Mouse (Mus musculus) liver, embryonic 12.5 days (tissue): ENCODE results near the gene Adap2. TPM values are rescaled to one million over a fixed set of nuclear protein-coding genes. Genes with fewer than 3 reads are reported as not detected.
"Not testable (repeated sequence)": the region's sequence is repeated elsewhere in the genome, so short reads cannot be mapped to it uniquely, and the experiment has no call there.

Experiments
- ATAC-seq: fragments of 200-750 bp; cut with Nextera tagmentation; 2 replicates; pipeline ENCODE4 v1.8.0; 2017; ENCODE audit warnings: moderate number of reproducible peaks, mild to moderate bottlenecking, moderate library complexity
- H3K27ac ChIP-seq: fragments of 300-500 bp; sonication (generic); 2 replicates; pipeline ENCODE4 v1.5.1; 2016; ENCODE audit warnings: mild to moderate bottlenecking
- H3K27me3 ChIP-seq: fragments of 300-500 bp; sonication (generic); replicated peaks from 2 replicates; pipeline ENCODE4 v1.6.1; 2016; ENCODE audit warnings: mild to moderate bottlenecking, moderate library complexity
- H3K36me3 ChIP-seq: fragments of 300-500 bp; sonication (generic); 2 replicates; pipeline ENCODE4 v1.6.1; 2016; ENCODE audit warnings: mild to moderate bottlenecking, moderate library complexity
- H3K4me1 ChIP-seq: fragments of 300-500 bp; sonication (generic); 2 replicates; pipeline ENCODE4 v1.6.1; 2016
- H3K4me2 ChIP-seq: fragments of 300-500 bp; sonication (generic); 2 replicates; pipeline ENCODE4 v1.6.1; 2016; ENCODE audit warnings: mild to moderate bottlenecking, moderate library complexity
- H3K4me3 ChIP-seq: fragments of 300-500 bp; sonication (generic); 2 replicates; pipeline ENCODE4 v1.5.1; 2016; ENCODE audit warnings: mild to moderate bottlenecking, moderate library complexity
- H3K9ac ChIP-seq: fragments of 300-500 bp; sonication (generic); 2 replicates; pipeline ENCODE4 v1.6.1; 2016; ENCODE audit warnings: mild to moderate bottlenecking, moderate library complexity
- H3K9me3 ChIP-seq: fragments of 300-500 bp; sonication (generic); replicated peaks from 2 replicates; pipeline ENCODE4 v1.6.1; 2016; ENCODE audit warnings: mild to moderate bottlenecking, moderate library complexity
- WGBS: fragments of 180-500 bp; shearing (Covaris S2); methylation state at CpG from one replicate; pipeline ENCODE4 v1.1.7; 2016; ENCODE audit not compliant: insufficient replicate concordance; 5-methylcytosine and 5-hydroxymethylcytosine counted together
- polyA plus RNA-seq: library from polyadenylated mRNA; unstranded; fragments of >200 nt; fragmentation: Nextera tagmentation; extraction: Ambion mirVana; gene quantifications from 2 replicates; pipeline ENCODE4 v1.2.1, GENCODE M21; 2016

Gene Adap2
- polyA plus RNA-seq, 1 experiment from 2014 or later, result 2.7 TPM

- H3K4me1 ChIP-seq, result peaks cover 19% of the 10 kb centered on the region
- 58% methylated on average over 5 of the region's 5 CpGs for WGBS
- H3K36me3 ChIP-seq, result 0 out of 2 replicates have a peak, but pooled peaks cover 3% of the 10 kb centered on the region
- no peaks in the 10 kb centered on the region for H3K9me3 ChIP-seq
- H3K4me3 ChIP-seq, result no peak overlapping the region
- ATAC-seq, result no peak
- H3K4me2 ChIP-seq, result no peak overlapping the region
- no peak overlapping the region for H3K27ac ChIP-seq
- H3K27me3 ChIP-seq, result no peaks in the 10 kb centered on the region
- H3K9ac ChIP-seq, result no peak overlapping the region
Measured at GRCm38 (mm10) chr11:80181021-80181749, 27.3 kb downstream of the Adap2 start.

- Histone ChIP-seq H3K27ac (0 out of 2 replicates have a peak overlapping the region, but pooled peaks have one; percentile 45), H3K4me3 (peak overlapping the region; percentile 83), H3K4me1 (peaks cover 15% of the 10 kb centered on the region), H3K9ac (peak overlapping the region; percentile 88), H3K4me2 (peak overlapping the region; percentile 93)
- H3K27me3 ChIP-seq, H3K9me3 ChIP-seq, H3K36me3 ChIP-seq: not testable (repeated sequence)
- peak; percentile 75 for ATAC-seq
- 35% methylated on average over 12 of the region's 12 CpGs for WGBS
Measured at GRCm38 (mm10) chr11:80183054-80183704, 29.3 kb downstream of the Adap2 start.

- H3K4me1 ChIP-seq, result peaks cover 15% of the 10 kb centered on the region
- H3K36me3 ChIP-seq, result 0 out of 2 replicates have a peak, but pooled peaks cover 3% of the 10 kb centered on the region
- peak within 1 kb of the TSS; percentile 83 for H3K27ac ChIP-seq
- peak within 1 kb of the TSS; percentile 93 for H3K4me2 ChIP-seq
- WGBS, result under 1% methylated on average over 33 of the region's 33 CpGs
- H3K4me3 ChIP-seq, result peak within 1 kb of the TSS; percentile 83
- peak; percentile 94 for ATAC-seq
- H3K27me3 ChIP-seq, result no peaks in the 10 kb centered on the region
- H3K9me3 ChIP-seq, result no peaks in the 10 kb centered on the region
- H3K9ac ChIP-seq, result peak within 1 kb of the TSS; percentile 88
Measured at GRCm38 (mm10) chr11:80183705-80184255, 29.9 kb downstream of the Adap2 start, which contains the start of gene Rnf135. Rnf135 (plus strand) TSS chr11:80183851.

- ATAC-seq, result no peak
- Histone ChIP-seq H3K4me3 (peak overlapping the region; percentile 83), H3K27ac (peak overlapping the region; percentile 83; the same call in 1 of the 2 replicates), H3K27me3 (no peaks in the 10 kb centered on the region), H3K36me3 (0 out of 2 replicates have a peak, but pooled peaks cover 8% of the 10 kb centered on the region), H3K9ac (peak overlapping the region; percentile 88), H3K4me1 (peaks cover 15% of the 10 kb centered on the region), H3K9me3 (no peaks in the 10 kb centered on the region), H3K4me2 (peak overlapping the region; percentile 93)
- 74% methylated on average over 6 of the region's 6 CpGs for WGBS
Measured at GRCm38 (mm10) chr11:80184531-80185071, 30.7 kb downstream of the Adap2 start.

GRCm38 (mm10) chr11:80185441-80185976 is 31.6 kb downstream of the Adap2 start:
- ATAC-seq, H3K9ac ChIP-seq, H3K9me3 ChIP-seq, H3K36me3 ChIP-seq, H3K27me3 ChIP-seq, H3K27ac ChIP-seq, H3K4me2 ChIP-seq, H3K4me3 ChIP-seq: not testable (repeated sequence)
- WGBS, result 65% methylated on average over 5 of the region's 5 CpGs
- peaks cover 15% of the 10 kb centered on the region for H3K4me1 ChIP-seq

- peaks cover 32% of the 10 kb centered on the region for H3K36me3 ChIP-seq
- H3K4me1 ChIP-seq, result no peaks in the 10 kb centered on the region
- 61% methylated on average over 4 of the region's 4 CpGs for WGBS
- H3K9me3 ChIP-seq, result no peaks in the 10 kb centered on the region
- H3K4me2 ChIP-seq, result no peak overlapping the region
- H3K4me3 ChIP-seq, result no peak overlapping the region
- H3K27ac ChIP-seq, result no peak overlapping the region
- no peak for ATAC-seq
- no peak overlapping the region for H3K9ac ChIP-seq
- H3K27me3 ChIP-seq, result no peaks in the 10 kb centered on the region
Measured at GRCm38 (mm10) chr11:80190280-80190679, 36.4 kb downstream of the Adap2 start.

- 69% methylated on average over 4 of the region's 4 CpGs for WGBS
- ATAC-seq, result no peak
- no peak overlapping the region for H3K4me2 ChIP-seq
- no peaks in the 10 kb centered on the region for H3K9me3 ChIP-seq
- H3K27ac ChIP-seq, result no peak overlapping the region
- H3K36me3 ChIP-seq, result peaks cover 30% of the 10 kb centered on the region
- H3K9ac ChIP-seq, result no peak overlapping the region
- no peaks in the 10 kb centered on the region for H3K4me1 ChIP-seq
- H3K4me3 ChIP-seq, result no peak overlapping the region
- no peaks in the 10 kb centered on the region for H3K27me3 ChIP-seq
Measured at GRCm38 (mm10) chr11:80193827-80194226, 39.9 kb downstream of the Adap2 start.

- Histone ChIP-seq H3K4me3 (no peak overlapping the region), H3K27ac (no peak overlapping the region), H3K27me3 (no peaks in the 10 kb centered on the region), H3K4me1 (no peaks in the 10 kb centered on the region), H3K36me3 (peaks cover 24% of the 10 kb centered on the region), H3K9me3 (no peaks in the 10 kb centered on the region), H3K9ac (no peak overlapping the region), H3K4me2 (no peak overlapping the region)
- 64% methylated on average over 7 of the region's 7 CpGs for WGBS
- no peak for ATAC-seq
Measured at GRCm38 (mm10) chr11:80196351-80196750, 42.4 kb downstream of the Adap2 start.

- Histone ChIP-seq H3K27me3 (no peaks in the 10 kb centered on the region), H3K4me3 (no peak overlapping the region), H3K9me3 (no peaks in the 10 kb centered on the region), H3K27ac (no peak overlapping the region), H3K4me1 (no peaks in the 10 kb centered on the region), H3K36me3 (peaks cover 11% of the 10 kb centered on the region), H3K9ac (no peak overlapping the region), H3K4me2 (no peak overlapping the region)
- 0 out of 2 replicates have a peak, but pooled peaks have one; percentile 35 for ATAC-seq
- WGBS, result 66% methylated on average over 3 of the region's 3 CpGs
Measured at GRCm38 (mm10) chr11:80199316-80199715, 45.4 kb downstream of the Adap2 start.

GRCm38 (mm10) chr11:80199773-80200172 is 45.9 kb downstream of the Adap2 start:
- Histone ChIP-seq H3K4me3 (no peak overlapping the region), H3K27ac (no peak overlapping the region), H3K9ac (no peak overlapping the region), H3K4me2 (no peak overlapping the region), H3K27me3 (no peaks in the 10 kb centered on the region), H3K36me3 (peaks cover 6% of the 10 kb centered on the region), H3K9me3 (no peaks in the 10 kb centered on the region), H3K4me1 (no peaks in the 10 kb centered on the region)
- 91% methylated on average over 2 of the region's 2 CpGs for WGBS
- no peak for ATAC-seq

- no peak for ATAC-seq
- Histone ChIP-seq H3K27ac (no peak overlapping the region), H3K27me3 (no peaks in the 10 kb centered on the region), H3K36me3 (0 out of 2 replicates have a peak, but pooled peaks cover under 1% of the 10 kb centered on the region), H3K4me2 (no peak overlapping the region), H3K4me3 (no peak overlapping the region), H3K9ac (no peak overlapping the region), H3K4me1 (no peaks in the 10 kb centered on the region), H3K9me3 (no peaks in the 10 kb centered on the region)
- 53% methylated on average over 1 of the region's 1 CpGs for WGBS
Measured at GRCm38 (mm10) chr11:80200326-80200725, 46.4 kb downstream of the Adap2 start.
